Mouse (Mus musculus): Measurements from ENCODE around the gene Phykpl.

Phykpl gene

DNA sequence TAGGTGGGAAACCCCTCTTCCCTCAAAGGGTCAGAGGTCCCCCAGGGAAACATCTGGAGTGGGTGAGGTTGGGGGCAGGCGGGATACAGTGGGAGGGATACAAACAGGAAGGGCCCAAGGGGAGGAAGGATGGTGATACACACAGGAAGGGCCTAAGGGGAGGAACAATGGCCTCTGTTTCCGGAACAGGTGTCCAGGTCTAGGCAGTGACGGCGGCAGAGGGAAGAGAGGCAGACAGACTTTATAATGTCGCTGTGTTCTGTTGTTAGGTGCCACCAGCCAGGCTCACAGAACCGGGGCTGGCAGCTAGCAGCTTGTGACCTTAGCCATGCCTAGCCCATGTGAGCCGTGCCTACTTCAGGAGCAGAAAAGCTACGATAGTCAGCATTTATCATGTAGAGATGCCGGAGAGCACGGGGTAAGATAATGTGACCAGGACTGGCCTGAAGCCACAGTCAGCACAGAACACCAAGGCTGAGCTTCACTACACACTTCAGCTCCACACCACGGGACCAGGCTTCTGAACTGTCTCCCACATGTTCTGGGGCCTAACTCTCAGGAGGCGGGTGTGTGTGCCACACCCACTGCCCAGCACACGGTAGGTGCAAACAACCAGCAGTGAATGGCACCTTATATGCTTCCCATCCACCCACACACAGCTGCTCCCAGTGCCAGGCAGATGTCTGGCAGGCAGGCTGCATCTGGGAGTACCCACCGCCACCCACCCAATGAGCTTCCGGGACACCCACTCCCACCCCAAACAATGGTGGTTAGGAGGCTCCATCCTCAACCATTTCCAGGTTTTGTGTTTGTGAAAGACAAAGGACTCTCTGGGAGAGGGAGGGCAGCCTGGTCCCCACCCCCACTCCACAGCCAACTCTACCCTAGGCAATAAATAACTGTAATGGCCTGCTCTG, 62.5 kb downstream of the Phykpl start:
- peak; percentile 63 to 74 for DNase-seq

DNA sequence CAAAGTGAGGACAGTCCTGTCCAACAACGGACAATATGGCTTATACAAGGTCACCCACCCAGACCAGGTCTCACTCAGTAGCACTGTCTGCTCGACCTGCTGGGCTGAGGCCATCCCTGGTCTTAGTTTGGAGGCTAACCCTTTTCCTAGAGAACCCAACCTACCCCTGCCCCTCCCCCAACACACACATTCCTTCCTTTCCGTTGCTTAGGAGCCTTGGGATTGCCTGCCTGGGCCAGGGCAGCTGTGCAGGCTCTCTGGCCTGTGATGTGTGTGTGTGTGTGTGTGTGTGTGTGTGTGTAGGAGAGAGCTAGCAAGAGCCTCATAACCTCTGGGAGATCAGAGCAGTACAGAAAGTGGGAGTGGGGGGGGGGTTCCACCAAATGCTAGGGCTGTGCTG, 64.0 kb downstream of the Phykpl start:
- peak in 1 of 2 experiments; percentile 62 for DNase-seq

DNA sequence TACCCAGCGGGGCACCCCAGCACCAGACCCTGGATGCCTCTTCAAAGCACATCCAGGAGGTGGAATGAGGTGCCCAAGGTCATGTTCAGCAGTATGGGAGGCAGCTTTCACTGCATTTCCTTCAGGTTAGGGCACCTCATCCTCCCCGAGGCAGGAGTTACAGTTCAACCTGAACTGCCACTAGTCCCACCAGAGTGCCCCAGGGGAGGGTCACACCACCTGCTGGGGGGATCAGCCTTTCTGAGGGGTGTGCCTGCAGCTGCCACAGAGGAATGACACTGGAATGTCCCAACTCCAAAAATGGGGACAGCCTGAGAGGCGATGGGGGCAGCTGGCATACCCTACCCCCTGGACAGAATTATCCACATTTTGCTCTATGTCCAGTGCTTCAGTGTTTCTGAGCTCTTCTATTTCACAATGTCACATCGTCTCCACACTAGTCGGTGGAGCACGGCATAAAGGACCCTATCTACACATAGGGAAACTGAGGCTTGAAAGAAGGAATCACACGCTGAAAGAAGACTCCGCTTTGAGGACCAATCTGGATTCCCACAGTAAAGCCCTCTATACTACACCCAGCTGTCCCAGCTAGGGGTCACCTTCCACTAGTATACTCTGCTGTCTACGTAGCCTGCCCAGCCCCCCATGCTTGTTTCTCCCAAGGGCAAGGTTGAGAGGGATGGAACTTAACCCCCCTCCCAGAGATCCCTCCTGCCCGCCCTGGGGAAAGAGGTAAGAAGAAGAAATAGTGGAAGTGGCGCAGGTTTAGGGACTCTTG, 64.7 kb downstream of the Phykpl start:
- no peak for DNase-seq

- no peak for DNase-seq
Observed at GRCm38 (mm10) chr11:51649889-51650199, 65.3 kb downstream of the Phykpl start.

GRCm38 (mm10) chr11:51650261-51650660, 65.7 kb downstream of the Phykpl start:
- DNase-seq, result peak in 1 of 2 experiments; percentile 59

DNA sequence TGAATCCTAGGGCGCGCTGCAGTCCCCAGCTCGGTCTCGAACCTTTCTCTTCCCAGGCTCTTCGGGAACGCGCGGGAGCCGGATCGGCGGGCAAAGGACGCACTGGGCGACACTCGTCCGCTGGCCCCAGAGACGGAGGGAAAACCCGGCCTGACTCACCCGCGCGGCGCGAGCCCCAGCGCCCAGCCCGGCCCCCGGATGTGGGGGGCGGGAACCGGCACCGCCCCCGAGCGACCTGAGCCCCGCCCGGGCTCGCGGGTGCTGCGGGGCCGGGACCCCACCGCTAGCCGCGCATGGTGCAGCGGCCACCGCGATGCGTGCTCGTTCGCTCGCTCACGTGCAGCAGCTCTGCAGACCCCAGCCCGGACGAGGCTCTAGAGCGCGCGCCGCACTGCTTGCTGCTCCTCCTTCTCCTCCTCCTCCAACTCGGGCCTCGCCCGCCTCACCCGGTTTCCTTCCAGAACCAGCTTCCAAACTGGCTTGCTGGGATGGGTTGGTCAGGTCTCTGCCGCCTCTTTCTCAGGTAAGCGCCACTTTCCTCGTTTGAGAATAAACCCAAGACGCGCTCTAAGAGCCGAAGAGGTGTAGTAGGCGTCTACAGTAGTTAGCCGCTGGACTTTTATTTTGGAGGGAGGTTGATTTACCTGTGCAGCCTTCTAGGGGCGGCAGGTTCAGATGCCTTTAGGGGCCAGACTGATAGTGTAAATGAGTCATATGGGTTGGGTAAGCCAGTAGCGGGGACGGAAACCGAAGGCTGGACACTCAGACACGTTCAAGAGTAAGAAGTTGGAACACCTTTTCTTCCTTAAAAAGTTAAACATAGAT, 66.3 kb downstream of the Phykpl start, which contains the start of the genes N4bp3 and D930048N14Rik:
Gene N4bp3 (minus strand): TSS at position 152 of the 825 bp plus-strand sequence.
Gene D930048N14Rik (plus strand): TSS at position 264 of the 825 bp plus-strand sequence.
- DNase-seq, result peak; percentile 80 to 91

DNA sequence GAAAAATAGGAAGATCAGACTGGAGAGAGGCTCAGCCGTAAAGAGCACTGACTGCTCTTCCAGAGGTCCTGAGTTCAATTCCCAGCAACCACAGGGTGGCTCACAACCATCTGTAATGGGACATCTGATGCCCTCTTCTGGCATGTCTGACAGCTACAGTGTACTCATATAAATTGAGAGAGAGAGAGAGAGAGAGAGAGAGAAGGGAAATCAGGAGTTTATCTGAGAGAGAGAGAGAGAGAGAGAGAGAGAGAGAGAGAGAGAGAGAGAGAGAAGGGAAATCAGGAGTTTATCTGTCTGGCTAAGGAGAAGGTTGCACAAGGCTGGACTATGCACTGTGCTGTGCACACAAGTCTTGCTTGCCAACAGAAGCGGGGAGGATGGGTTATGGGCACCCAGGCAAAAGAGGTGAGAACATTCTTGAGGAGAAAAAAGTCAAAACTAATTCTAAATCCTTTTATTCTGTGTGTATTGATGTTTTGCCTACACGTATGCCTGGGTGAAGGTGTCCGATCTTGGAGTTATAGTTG, 68.4 kb downstream of the Phykpl start:
- peak; percentile 66 to 76 for DNase-seq

- DNase-seq, result no peak
Observed at GRCm38 (mm10) chr11:51653736-51654135, 69.2 kb downstream of the Phykpl start.
